Mouse (Mus musculus) heart, adult 2 months (tissue): ENCODE results near the gene Map3k20. TPM values are rescaled to one million over a fixed set of nuclear protein-coding genes. Genes with fewer than 3 reads are reported as not detected.

ENCODE experiments used
- DNase-seq, 2 experiments: peaks; one replicate each; pipeline ENCODE4 v3.0.0; 2021
- H3K27ac ChIP-seq: fragments of 200-600 bp; 2 replicates; pipeline ENCODE4 v1.8.1; 2022
- H3K27me3 ChIP-seq: fragments of 200-500 bp; 2 replicates; pipeline ENCODE4 v1.6.1; 2012; ENCODE audit warnings: mild to moderate bottlenecking, low read length, inconsistent platforms, mixed read lengths; ENCODE audit not compliant: control insufficient read depth, insufficient read depth
- H3K36me3 ChIP-seq: fragments of 200-500 bp; 2 replicates; pipeline ENCODE4 v1.6.1; 2012; ENCODE audit warnings: low read length, inconsistent platforms; ENCODE audit not compliant: control insufficient read depth, insufficient read depth
- H3K4me1 ChIP-seq: fragments of 200-500 bp; 2 replicates; pipeline ENCODE4 v1.6.1; 2011; ENCODE audit warnings: low read length; ENCODE audit not compliant: control insufficient read depth, insufficient read depth
- H3K4me3 ChIP-seq: fragments of 200-600 bp; 2 replicates; pipeline ENCODE4 v1.8.1; 2022
- H3K79me2 ChIP-seq: fragments of 200-500 bp; replicated peaks from 2 replicates; pipeline ENCODE4 v1.6.1; 2012; ENCODE audit warnings: mild to moderate bottlenecking, inconsistent platforms, low read length, moderate library complexity, mixed read lengths; ENCODE audit not compliant: control insufficient read depth, insufficient read depth
- H3K9ac ChIP-seq: fragments of 200-500 bp; 2 replicates; pipeline ENCODE4 v1.6.1; 2012; ENCODE audit warnings: low read depth, mild to moderate bottlenecking, control low read depth, inconsistent platforms, low read length, mixed read lengths
- CTCF ChIP-seq: fragments of 200-600 bp; IDR thresholded peaks from 2 replicates; pipeline ENCODE4 v1.8.1; 2022; ENCODE audit warnings: antibody characterized with exemption, mild to moderate bottlenecking, moderate library complexity
- EP300 ChIP-seq: fragments of 200-500 bp; IDR thresholded peaks from 2 replicates; pipeline ENCODE4 v1.6.1; 2011; ENCODE audit warnings: low read depth, low read length, control low read depth; ENCODE audit not compliant: insufficient read depth
- POLR2A ChIP-seq: fragments of 200-500 bp; IDR thresholded peaks from 2 replicates; pipeline ENCODE4 v1.6.1; 2011; ENCODE audit warnings: mild to moderate bottlenecking, low read depth, low read length, control low read depth; ENCODE audit not compliant: insufficient read depth
- WGBS: fragments of 180-500 bp; shearing (Covaris S2); methylation state at CpG from one replicate; pipeline ENCODE4 v1.1.7; 2018; 5-methylcytosine and 5-hydroxymethylcytosine counted together
- intact Hi-C: fragments of 180-260 bp; cut with DNase I; formaldehyde crosslinking; loops from one replicate; pipeline ENCODE4 v1.15.1; 2025
- polyA plus RNA-seq: library from polyadenylated mRNA; depleted of rRNA; stranded (reverse); fragments of >200 nt; gene quantifications from 2 replicates; pipeline ENCODE4 v1.2.3, GENCODE M21; 2012
- total RNA-seq, 2 experiments: library from RNA; stranded (reverse); gene quantifications; 2 replicates each; pipeline ENCODE4 v1.2.3; 2021

The Map3k20 gene
- total and polyA plus RNA-seq, 3 experiments = 75.1 to 303 (median 275) TPM

DNA sequence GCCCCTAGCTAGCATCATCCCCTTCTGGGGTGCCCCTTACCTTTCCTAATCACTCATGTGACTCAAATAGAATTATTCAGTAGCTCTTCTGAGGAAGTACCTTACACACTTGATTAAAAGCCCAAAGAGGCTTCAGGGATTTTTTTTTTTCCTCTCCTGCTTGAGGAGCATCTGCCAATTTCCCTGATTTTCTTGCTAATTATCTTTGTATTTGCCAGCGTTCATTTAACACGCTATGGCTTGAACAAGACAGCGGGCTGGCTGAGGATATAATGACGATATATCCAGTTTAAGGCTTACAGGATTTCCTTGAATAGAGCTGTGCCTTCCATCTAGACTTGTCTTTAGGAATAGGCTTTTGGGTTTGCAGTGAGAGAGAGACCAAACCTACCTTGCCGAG, 91.5 kb downstream of the Map3k20 start:
- intact Hi-C loops = no loop called here
- peaks cover 7% of the 10 kb centered on the region; the same call in 1 of the 2 replicates for H3K36me3 ChIP-seq
- WGBS = 93% methylated on average over 5 of the region's 5 CpGs
- DNase-seq = no peak
- peaks cover 5% of the 10 kb centered on the region; the same call in 1 of the 2 replicates for H3K4me1 ChIP-seq
- no peak overlapping the region for H3K4me3 ChIP-seq
- H3K9ac ChIP-seq = no peak overlapping the region
- TF ChIP-seq POLR2A (no peak), CTCF (no peak), EP300 (no peak)
- no peak overlapping the region for H3K27ac ChIP-seq
- H3K79me2 ChIP-seq = no peaks in the 10 kb centered on the region
- H3K27me3 ChIP-seq = no peaks in the 10 kb centered on the region

DNA sequence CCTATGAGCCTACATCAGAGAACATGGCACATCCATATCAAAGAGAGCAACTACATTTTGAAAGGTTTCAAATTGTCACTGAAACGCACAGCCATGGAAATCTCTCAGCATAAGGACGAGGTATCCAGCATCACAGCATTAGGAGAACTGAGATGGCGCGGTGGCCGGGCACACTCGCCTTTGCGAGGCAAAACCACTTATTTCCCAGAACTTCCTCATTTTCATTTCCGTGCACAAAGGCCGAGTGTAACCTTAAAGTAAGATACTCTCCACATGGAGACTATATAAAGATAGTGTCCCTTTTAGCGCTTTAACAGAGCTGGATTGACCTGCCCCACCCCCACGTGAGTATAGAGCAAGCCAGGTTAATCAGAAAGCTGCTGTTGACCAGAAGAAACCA, 94.0 kb downstream of the Map3k20 start:
- Histone ChIP-seq H3K4me3 (no peak overlapping the region), H3K27me3 (no peaks in the 10 kb centered on the region), H3K9ac (no peak overlapping the region), H3K36me3 (peaks cover 13% of the 10 kb centered on the region), H3K4me1 (peaks cover 10% of the 10 kb centered on the region), H3K27ac (no peak overlapping the region), H3K79me2 (no peaks in the 10 kb centered on the region)
- intact Hi-C loops = no loop called here
- TF ChIP-seq EP300 (no peak), POLR2A (no peak), CTCF (no peak)
- 87% methylated on average over 11 of the region's 11 CpGs for WGBS
- DNase-seq = no peak

DNA sequence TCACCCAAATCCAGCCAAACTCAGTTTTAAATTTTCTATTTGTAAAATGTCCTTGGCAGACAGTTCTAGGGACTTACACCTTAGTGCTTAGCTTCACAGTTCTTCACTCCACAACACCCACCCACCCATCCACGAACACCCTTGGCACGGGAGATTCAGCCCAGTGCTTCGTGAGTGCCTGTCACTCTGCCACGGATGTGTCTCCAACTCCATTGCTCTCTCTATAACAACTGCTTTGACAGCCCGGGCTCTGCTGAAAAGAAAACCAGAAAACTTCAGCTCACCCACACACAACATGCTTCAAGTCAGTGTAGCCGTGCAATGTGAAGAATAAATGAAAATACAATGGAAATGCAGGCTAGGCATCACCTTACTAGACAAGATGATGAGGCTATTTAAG, 97.2 kb downstream of the Map3k20 start:
- Histone ChIP-seq H3K27ac (peak overlapping the region; percentile 34), H3K36me3 (peaks cover 9% of the 10 kb centered on the region)
- no peak for DNase-seq

GRCm38 (mm10) chr2:72383321-72383720, 97.9 kb downstream of the Map3k20 start:
- intact Hi-C loops = no loop called here
- Histone ChIP-seq H3K27ac (peak overlapping the region; percentile 34), H3K79me2 (no peaks in the 10 kb centered on the region), H3K4me1 (peaks cover 6% of the 10 kb centered on the region), H3K9ac (no peak overlapping the region), H3K36me3 (peaks cover 9% of the 10 kb centered on the region), H3K4me3 (no peak overlapping the region), H3K27me3 (no peaks in the 10 kb centered on the region)
- TF ChIP-seq CTCF (no peak), POLR2A (no peak), EP300 (0 out of 2 replicates have a peak, but pooled peaks have one; percentile 25)
- WGBS = 35% methylated on average over 11 of the region's 11 CpGs
- DNase-seq = peak in 1 of 2 experiments; percentile 51

More for the DNA sequence above, 97.2 kb downstream of the Map3k20 start:
- TF ChIP-seq POLR2A (no peak), EP300 (no peak), CTCF (no peak)
- Histone ChIP-seq H3K4me3 (no peak overlapping the region), H3K9ac (no peak overlapping the region; the same call in 1 of the 2 replicates), H3K27me3 (no peaks in the 10 kb centered on the region), H3K4me1 (peaks cover 6% of the 10 kb centered on the region), H3K79me2 (no peaks in the 10 kb centered on the region)
- 48% methylated on average over 6 of the region's 6 CpGs for WGBS
- intact Hi-C loops = no loop called here

- H3K36me3 ChIP-seq = peaks cover 5% of the 10 kb centered on the region; the same call in 1 of the 2 replicates
- DNase-seq = no peak
- H3K9ac ChIP-seq = peak overlapping the region; percentile 38; the same call in 1 of the 2 replicates
- TF ChIP-seq CTCF (no peak), POLR2A (no peak), EP300 (no peak)
- H3K27me3 ChIP-seq = no peaks in the 10 kb centered on the region
- peak overlapping the region; percentile 82 for H3K27ac ChIP-seq
- 76% methylated on average over 13 of the region's 13 CpGs for WGBS
- peaks cover 2% of the 10 kb centered on the region for H3K4me1 ChIP-seq
- no peak overlapping the region for H3K4me3 ChIP-seq
- intact Hi-C loops = no loop called here
- H3K79me2 ChIP-seq = no peaks in the 10 kb centered on the region
Observed at GRCm38 (mm10) chr2:72389411-72389810, 104.0 kb downstream of the Map3k20 start.

- H3K4me3 ChIP-seq = no peak overlapping the region
- TF ChIP-seq EP300 (peak; percentile 100), POLR2A (peak; percentile 39; the same call in 1 of the 2 replicates), CTCF (no peak; the same call in none of the 2 replicates)
- H3K27me3 ChIP-seq = no peaks in the 10 kb centered on the region
- DNase-seq = peak; percentile 88
- H3K79me2 ChIP-seq = no peaks in the 10 kb centered on the region
- 3% methylated on average over 9 of the region's 9 CpGs for WGBS
- H3K27ac ChIP-seq = peak overlapping the region; percentile 82
- intact Hi-C loops = loop anchor here (1.0 to 2.0 kb wide), 4 partner anchors 92 to 351 kb away; partner anchors contain the start of gene Map3k20
- H3K9ac ChIP-seq = no peak overlapping the region
- H3K4me1 ChIP-seq = peaks cover 2% of the 10 kb centered on the region
- H3K36me3 ChIP-seq = peaks cover 5% of the 10 kb centered on the region; the same call in 1 of the 2 replicates
Observed at GRCm38 (mm10) chr2:72389942-72390341, 104.5 kb downstream of the Map3k20 start.
